Mouse (Mus musculus) liver, embryonic 15.5 days (tissue): ENCODE results near the gene Pla2r1. TPM values are rescaled to one million over a fixed set of nuclear protein-coding genes. Genes with fewer than 3 reads are reported as not detected.
A peak's percentile ranks its signal among the peaks of the same experiment; 100 is the strongest.

Experiments
- ATAC-seq: fragments of 200-750 bp; cut with Nextera tagmentation; 2 replicates; pipeline ENCODE4 v1.8.0; 2017; ENCODE audit warnings: moderate number of reproducible peaks, mild to moderate bottlenecking, moderate library complexity; ENCODE audit not compliant: insufficient read depth
- H3K27ac ChIP-seq: fragments of 300-500 bp; sonication (generic); replicated peaks from 2 replicates; pipeline ENCODE4 v1.5.1; 2015; ENCODE audit warnings: mild to moderate bottlenecking, inconsistent platforms
- H3K27me3 ChIP-seq: fragments of 300-500 bp; sonication (generic); 2 replicates; pipeline ENCODE4 v1.6.1; 2015; ENCODE audit warnings: mild to moderate bottlenecking, inconsistent platforms
- H3K36me3 ChIP-seq: fragments of 300-500 bp; sonication (generic); replicated peaks from 2 replicates; pipeline ENCODE4 v1.6.1; 2015; ENCODE audit warnings: moderate library complexity, mild to moderate bottlenecking, inconsistent platforms
- H3K4me1 ChIP-seq: fragments of 300-500 bp; sonication (generic); replicated peaks from 2 replicates; pipeline ENCODE4 v1.6.1; 2015; ENCODE audit warnings: inconsistent platforms
- H3K4me2 ChIP-seq: fragments of 300-500 bp; sonication (generic); 2 replicates; pipeline ENCODE4 v1.6.1; 2015; ENCODE audit warnings: moderate library complexity, mild to moderate bottlenecking, inconsistent platforms
- H3K4me3 ChIP-seq: fragments of 300-500 bp; sonication (generic); replicated peaks from 2 replicates; pipeline ENCODE4 v1.5.1; 2015; ENCODE audit warnings: mild to moderate bottlenecking, inconsistent platforms
- H3K9ac ChIP-seq: fragments of 300-500 bp; sonication (generic); 2 replicates; pipeline ENCODE4 v1.6.1; 2015; ENCODE audit warnings: moderate library complexity, mild to moderate bottlenecking, inconsistent platforms
- H3K9me3 ChIP-seq: fragments of 300-500 bp; sonication (generic); replicated peaks from 2 replicates; pipeline ENCODE4 v1.6.1; 2016; ENCODE audit warnings: inconsistent platforms
- WGBS: fragments of 180-500 bp; shearing (Covaris S2); methylation state at CpG from one replicate; pipeline ENCODE4 v1.1.7; 2015; ENCODE audit warnings: mixed read lengths; ENCODE audit not compliant: insufficient replicate concordance; 5-methylcytosine and 5-hydroxymethylcytosine counted together
- polyA plus RNA-seq: library from polyadenylated mRNA; unstranded; fragments of >200 nt; fragmentation: Nextera tagmentation; extraction: Ambion mirVana; gene quantifications from 2 replicates; pipeline ENCODE4 v1.2.1, GENCODE M21; 2015

Pla2r1 gene
- polyA plus RNA-seq: 0.23 and 0.35 TPM in 2 replicates

- H3K27me3 ChIP-seq: no peaks in the 10 kb centered on the region
- H3K4me3 ChIP-seq: peak within 1 kb of the TSS; percentile 46
- ATAC-seq: no peak
- peak within 1 kb of the TSS; percentile 70 for H3K4me2 ChIP-seq
- no peak within 1 kb of the TSS for H3K27ac ChIP-seq
- no peaks in the 10 kb centered on the region for H3K36me3 ChIP-seq
- no peaks in the 10 kb centered on the region for H3K9me3 ChIP-seq
- WGBS: 8% methylated on average over 33 of the region's 33 CpGs
- no peak within 1 kb of the TSS for H3K9ac ChIP-seq
- peaks cover 4% of the 10 kb centered on the region; the same call in 1 of the 2 replicates for H3K4me1 ChIP-seq
Observed at GRCm38 (mm10) chr2:60552902-60553682, at the start of gene Pla2r1. TSS of gene Pla2r1 (minus strand) at chr2:60553308.

- no peaks in the 10 kb centered on the region for H3K4me1 ChIP-seq
- H3K9ac ChIP-seq: no peak overlapping the region
- no peak overlapping the region for H3K4me3 ChIP-seq
- no peaks in the 10 kb centered on the region for H3K27me3 ChIP-seq
- 63% methylated on average over 2 of the region's 2 CpGs for WGBS
- no peaks in the 10 kb centered on the region for H3K36me3 ChIP-seq
- no peak for ATAC-seq
- H3K4me2 ChIP-seq: no peak overlapping the region
- no peak overlapping the region for H3K27ac ChIP-seq
- H3K9me3 ChIP-seq: no peaks in the 10 kb centered on the region
Observed at GRCm38 (mm10) chr2:60601326-60601725, 48.2 kb upstream of the Pla2r1 start.

DNA sequence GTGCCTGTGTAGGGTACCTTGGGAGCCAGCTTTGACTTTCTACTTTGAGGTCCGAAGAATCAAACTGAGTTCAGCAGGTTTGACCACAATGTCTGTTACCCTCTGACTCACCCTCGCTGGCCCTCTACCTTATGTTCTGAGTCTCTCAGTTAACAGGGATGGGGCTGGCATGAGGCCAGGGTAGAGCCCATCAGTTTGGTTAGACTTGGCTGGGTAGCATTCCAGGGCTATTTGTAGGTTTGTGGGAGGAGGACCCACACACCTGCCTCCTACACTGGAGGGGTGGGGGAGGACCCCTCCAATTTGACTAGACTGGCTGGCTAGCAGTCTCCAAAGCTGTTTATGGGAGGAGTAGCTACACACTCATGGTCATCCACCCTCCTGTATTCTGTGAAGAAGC is 47.8 kb upstream of the Pla2r1 start:
- Histone ChIP-seq H3K9ac (no peak overlapping the region), H3K4me1 (no peaks in the 10 kb centered on the region), H3K9me3 (no peaks in the 10 kb centered on the region), H3K4me3 (no peak overlapping the region), H3K36me3 (no peaks in the 10 kb centered on the region), H3K27ac (no peak overlapping the region), H3K4me2 (no peak overlapping the region), H3K27me3 (no peaks in the 10 kb centered on the region)
- ATAC-seq: no peak
- WGBS: 60% methylated on average over 2 of the region's 2 CpGs

DNA sequence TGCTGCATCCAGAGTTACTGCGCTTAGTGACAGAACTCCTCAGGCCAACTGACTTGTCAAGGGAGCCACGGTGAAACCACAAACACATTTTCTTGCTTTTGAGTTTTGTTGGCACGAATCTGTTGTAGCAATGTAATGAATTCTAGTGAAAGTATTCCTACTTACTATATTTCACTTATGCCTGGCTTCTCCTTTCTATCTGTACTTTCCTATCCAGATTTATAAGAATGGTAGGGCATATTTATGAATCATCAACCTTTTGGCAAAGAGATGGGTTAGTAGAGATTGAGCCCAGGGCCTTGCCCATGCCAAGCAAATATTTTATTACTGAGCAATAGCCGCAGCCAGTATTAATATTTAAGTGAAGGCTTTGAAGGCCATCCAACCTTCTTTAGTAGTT is 30.3 kb upstream of the Pla2r1 start:
- no peak overlapping the region for H3K4me3 ChIP-seq
- WGBS: 56% methylated on average over 4 of the region's 4 CpGs
- no peaks in the 10 kb centered on the region for H3K27me3 ChIP-seq
- no peaks in the 10 kb centered on the region for H3K36me3 ChIP-seq
- H3K27ac ChIP-seq: no peak overlapping the region
- ATAC-seq: no peak
- H3K4me1 ChIP-seq: no peaks in the 10 kb centered on the region
- H3K9me3 ChIP-seq: no peaks in the 10 kb centered on the region
- no peak overlapping the region for H3K9ac ChIP-seq
- H3K4me2 ChIP-seq: no peak overlapping the region

DNA sequence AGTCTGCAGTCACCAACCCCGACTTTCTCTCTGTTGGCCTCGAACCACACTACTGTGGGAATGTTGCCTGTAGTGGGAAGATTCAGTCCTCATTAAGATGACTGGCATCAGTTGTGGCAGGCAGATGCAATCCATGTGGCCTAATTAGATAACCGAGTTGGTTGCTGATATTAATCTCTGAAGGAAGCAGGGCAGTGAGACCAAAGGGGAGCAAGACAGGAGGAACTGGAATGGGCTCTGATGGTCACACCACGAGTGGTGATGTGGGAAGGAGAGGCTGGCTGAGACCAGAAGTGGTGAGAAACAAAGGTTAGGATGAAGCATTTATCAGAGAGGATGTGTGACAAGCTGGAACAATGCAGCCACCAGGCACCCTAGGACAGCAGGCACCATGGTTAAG is 1.5 kb upstream of the Pla2r1 start:
- H3K4me3 ChIP-seq: no peak overlapping the region
- no peak overlapping the region for H3K9ac ChIP-seq
- H3K4me1 ChIP-seq: peaks cover 4% of the 10 kb centered on the region; the same call in 1 of the 2 replicates
- H3K36me3 ChIP-seq: no peaks in the 10 kb centered on the region
- H3K4me2 ChIP-seq: no peak overlapping the region
- H3K9me3 ChIP-seq: no peaks in the 10 kb centered on the region
- no peak for ATAC-seq
- H3K27me3 ChIP-seq: no peaks in the 10 kb centered on the region
- 24% methylated on average over 4 of the region's 4 CpGs for WGBS
- H3K27ac ChIP-seq: no peak overlapping the region

GRCm38 (mm10) chr2:60552177-60552901 is 769 bp downstream of the Pla2r1 start:
- Histone ChIP-seq H3K4me2 (peak overlapping the region; percentile 70), H3K36me3 (no peaks in the 10 kb centered on the region), H3K9ac (no peak overlapping the region), H3K4me1 (peaks cover 4% of the 10 kb centered on the region; the same call in 1 of the 2 replicates), H3K9me3 (no peaks in the 10 kb centered on the region), H3K27me3 (no peaks in the 10 kb centered on the region), H3K4me3 (peak overlapping the region; percentile 46), H3K27ac (no peak overlapping the region)
- ATAC-seq: no peak
- 40% methylated on average over 21 of the region's 21 CpGs for WGBS

DNA sequence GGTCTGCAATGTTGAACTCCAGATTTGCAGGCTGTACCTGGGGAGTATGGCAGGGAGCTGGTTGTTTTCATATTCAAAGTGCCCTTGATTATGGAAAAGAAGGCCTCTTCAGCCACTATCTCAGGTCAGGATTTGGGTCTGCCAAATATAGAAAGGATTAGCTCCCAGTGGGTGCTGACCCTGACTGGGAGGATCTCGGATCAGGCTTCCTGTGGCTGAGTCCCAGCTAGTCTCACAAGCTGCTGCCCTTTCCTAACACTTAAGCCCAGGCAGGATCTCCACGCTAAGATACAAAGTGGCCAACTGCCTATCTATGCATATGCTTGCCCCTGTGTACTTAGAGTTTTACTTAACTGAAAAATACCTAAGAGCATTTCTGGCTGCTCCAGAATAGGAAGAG is 1.4 kb downstream of the Pla2r1 start:
- WGBS: 49% methylated on average over 2 of the region's 2 CpGs
- no peak overlapping the region for H3K9ac ChIP-seq
- H3K36me3 ChIP-seq: no peaks in the 10 kb centered on the region
- H3K4me3 ChIP-seq: no peak overlapping the region
- peaks cover 4% of the 10 kb centered on the region; the same call in 1 of the 2 replicates for H3K4me1 ChIP-seq
- no peak overlapping the region for H3K4me2 ChIP-seq
- no peaks in the 10 kb centered on the region for H3K9me3 ChIP-seq
- H3K27ac ChIP-seq: no peak overlapping the region
- H3K27me3 ChIP-seq: no peaks in the 10 kb centered on the region
- ATAC-seq: no peak

DNA sequence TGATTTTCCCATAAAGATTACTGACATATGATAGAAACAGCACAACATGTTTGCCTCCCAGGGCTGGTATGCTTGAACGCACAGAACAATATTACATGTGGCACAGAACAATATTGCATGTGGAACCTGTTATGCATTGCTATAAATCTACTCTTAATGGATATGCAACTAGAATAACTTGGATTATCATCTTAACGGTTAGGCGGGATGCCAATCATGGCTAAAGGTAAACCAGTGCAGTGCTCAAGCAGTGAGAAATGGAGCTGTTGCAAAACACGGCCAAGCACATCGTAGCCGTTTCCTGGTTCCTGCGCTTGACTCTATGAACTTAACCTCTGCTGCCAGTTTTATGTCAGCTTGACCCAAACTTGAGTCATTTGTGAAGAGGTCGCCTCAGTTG is 2.6 kb downstream of the Pla2r1 start:
- ATAC-seq: no peak
- Histone ChIP-seq H3K4me1 (peaks cover 4% of the 10 kb centered on the region; the same call in 1 of the 2 replicates), H3K9me3 (no peaks in the 10 kb centered on the region), H3K4me3 (no peak overlapping the region), H3K27ac (no peak overlapping the region), H3K9ac (no peak overlapping the region), H3K36me3 (no peaks in the 10 kb centered on the region), H3K27me3 (no peaks in the 10 kb centered on the region), H3K4me2 (no peak overlapping the region)
- 66% methylated on average over 8 of the region's 8 CpGs for WGBS

DNA sequence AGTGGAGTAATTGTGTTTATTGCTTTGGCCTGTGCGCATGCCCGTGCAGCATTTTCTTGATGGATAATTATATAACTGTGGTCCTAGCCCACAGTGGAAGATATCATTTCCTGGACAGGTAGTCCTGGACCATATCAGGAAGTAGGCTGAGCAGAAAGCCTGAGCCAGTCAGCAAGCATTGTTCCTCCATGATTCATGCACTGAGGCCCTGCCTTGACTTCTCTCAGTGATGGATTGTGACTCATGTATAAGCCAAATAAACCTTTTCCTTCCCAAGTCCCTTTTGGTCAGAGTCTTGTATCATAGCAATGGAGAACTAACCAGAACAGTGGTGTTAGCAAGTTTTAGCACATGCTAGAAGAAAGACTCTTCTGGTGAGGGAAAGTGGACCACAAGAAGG is 3.3 kb downstream of the Pla2r1 start:
- Histone ChIP-seq H3K9me3 (no peaks in the 10 kb centered on the region), H3K27ac (no peak overlapping the region), H3K9ac (no peak overlapping the region), H3K4me1 (peaks cover 4% of the 10 kb centered on the region; the same call in 1 of the 2 replicates), H3K4me3 (no peak overlapping the region), H3K27me3 (no peaks in the 10 kb centered on the region), H3K4me2 (no peak overlapping the region), H3K36me3 (no peaks in the 10 kb centered on the region)
- WGBS: 62% methylated on average over 2 of the region's 2 CpGs
- no peak for ATAC-seq

DNA sequence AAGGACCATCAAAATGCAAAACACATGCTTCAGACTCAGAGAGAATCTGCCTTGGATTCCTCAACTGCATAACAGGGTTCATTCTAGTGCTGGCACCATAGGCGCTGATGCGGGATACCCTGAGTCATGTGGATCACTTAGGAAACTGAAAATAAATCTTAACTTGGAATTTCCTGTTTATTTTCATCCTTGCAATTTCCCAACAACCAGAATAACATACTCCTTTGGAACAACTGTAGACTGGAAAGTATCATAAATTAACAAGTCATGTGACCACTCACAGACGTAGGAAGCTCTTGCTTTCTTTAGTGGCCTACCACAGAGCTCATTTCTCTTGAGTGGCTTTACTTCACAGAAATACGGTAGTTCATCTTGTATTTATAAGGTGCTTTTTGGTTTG is 7.0 kb downstream of the Pla2r1 start:
- ATAC-seq: no peak
- H3K9me3 ChIP-seq: no peaks in the 10 kb centered on the region
- no peaks in the 10 kb centered on the region for H3K36me3 ChIP-seq
- no peaks in the 10 kb centered on the region for H3K27me3 ChIP-seq
- no peak overlapping the region for H3K27ac ChIP-seq
- H3K4me2 ChIP-seq: no peak overlapping the region
- H3K9ac ChIP-seq: no peak overlapping the region
- no peak overlapping the region for H3K4me3 ChIP-seq
- 57% methylated on average over 4 of the region's 4 CpGs for WGBS
- no peaks in the 10 kb centered on the region for H3K4me1 ChIP-seq

DNA sequence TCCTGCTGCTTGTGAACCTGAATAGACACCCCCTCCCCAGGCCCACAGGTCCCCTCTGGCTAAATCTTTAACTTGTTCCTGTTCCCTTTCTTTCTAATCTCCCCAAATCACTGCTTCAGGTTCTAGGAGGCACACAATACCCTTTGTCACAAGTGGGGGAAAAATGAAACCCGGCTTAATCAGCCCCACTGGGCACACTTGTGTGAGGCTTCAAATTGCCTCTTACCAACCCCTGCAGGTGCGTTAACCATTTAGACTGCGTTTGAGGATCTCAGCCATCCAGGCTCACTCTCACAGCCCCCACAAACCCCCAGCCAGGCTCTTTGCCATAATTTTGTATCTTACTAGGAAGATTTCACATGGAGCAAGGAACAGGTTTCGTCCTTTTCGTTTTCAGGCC is 9.1 kb downstream of the Pla2r1 start:
- Histone ChIP-seq H3K4me2 (no peak overlapping the region), H3K27me3 (no peaks in the 10 kb centered on the region), H3K36me3 (no peaks in the 10 kb centered on the region), H3K4me3 (no peak overlapping the region), H3K27ac (no peak overlapping the region), H3K9ac (no peak overlapping the region), H3K4me1 (no peaks in the 10 kb centered on the region), H3K9me3 (no peaks in the 10 kb centered on the region)
- WGBS: 45% methylated on average over 5 of the region's 5 CpGs
- no peak for ATAC-seq
